Mouse (Mus musculus) layer of hippocampus, postnatal 14 days (tissue): Measurements from ENCODE around the gene Psg26. TPM values are rescaled to one million over a fixed set of nuclear protein-coding genes. Genes with fewer than 3 reads are reported as not detected.
"Not testable (repeated sequence)": the region's sequence is repeated elsewhere in the genome, so short reads cannot be mapped to it uniquely, and the experiment has no call there.

Experiments used
- DNase-seq, 2 experiments: peaks; one replicate each; pipeline ENCODE4 v3.0.0; 2021 to 2022; ENCODE audit warnings: low spot score in 2 of 2, mixed read lengths in 1 of 2
- long read RNA-seq, 2 experiments: library from polyadenylated mRNA; stranded (forward); transcript quantifications; one replicate each; pipeline ENCODE4 v2.0.0; 2021
- total RNA-seq, 2 experiments: library from RNA; stranded (reverse); gene quantifications; 2 replicates each; pipeline ENCODE4 v1.2.3; 2021

Gene Psg26
- total RNA-seq = not detected
- long read RNA-seq, experiment 1 = 0 reads
- long read RNA-seq, experiment 2 = 0 reads

- no peak for DNase-seq
These were observed at the start of gene Psg26 for GRCm38 (mm10) chr7:18484077-18484476. TSS of gene Psg26 (minus strand) at chr7:18484177.

DNA sequence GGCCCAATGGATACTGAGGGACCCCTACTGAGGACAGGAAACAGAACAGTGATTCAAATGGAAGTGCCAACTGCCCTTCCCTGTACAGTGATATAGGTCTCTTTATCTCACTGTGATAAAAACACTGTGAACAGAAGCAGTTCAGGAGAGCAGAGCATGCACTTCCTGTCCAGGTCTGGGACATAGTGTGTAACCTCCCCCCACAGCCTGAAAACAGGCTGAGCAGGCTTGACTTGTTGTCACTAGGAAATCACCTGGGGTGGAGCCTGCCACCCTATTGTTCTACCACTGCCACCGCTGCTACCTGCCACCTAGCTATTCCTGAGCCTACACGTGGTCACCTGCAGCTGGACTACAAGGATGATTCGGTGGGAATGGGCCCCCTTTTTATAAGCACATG is 49.4 kb upstream of the Psg26 start:
- no peak for DNase-seq

GRCm38 (mm10) chr7:18532169-18532568 is 48.2 kb upstream of the Psg26 start, which contains the start of gene Psg25:
TSS of gene Psg25 (minus strand) at chr7:18532269.
- no peak for DNase-seq

DNA sequence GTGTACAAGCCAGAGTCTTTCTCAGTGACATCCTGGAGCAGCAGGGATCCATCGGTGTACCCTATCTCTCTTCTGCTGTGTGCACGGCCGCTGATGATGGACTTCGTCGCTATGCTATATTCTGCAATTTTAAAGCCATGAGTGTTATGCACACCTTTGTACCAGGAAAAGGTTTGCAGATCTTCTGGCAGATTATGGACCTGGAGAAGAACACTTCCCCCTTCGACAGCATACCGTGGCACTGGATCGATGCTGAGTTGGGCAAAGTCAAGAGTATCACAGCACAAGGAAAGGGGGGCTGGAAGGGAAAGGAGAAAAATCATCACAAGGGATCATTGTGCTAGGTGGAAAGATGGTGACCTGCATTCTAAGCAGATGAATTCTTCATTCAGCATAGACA is 40.7 kb upstream of the Psg26 start:
- no peak for DNase-seq

- not testable (repeated sequence) for DNase-seq
These were observed 28.9 kb upstream of the Psg26 start for GRCm38 (mm10) chr7:18512848-18513247.

- not testable (repeated sequence) for DNase-seq
These were observed 28.4 kb upstream of the Psg26 start for GRCm38 (mm10) chr7:18512417-18512816.

DNA sequence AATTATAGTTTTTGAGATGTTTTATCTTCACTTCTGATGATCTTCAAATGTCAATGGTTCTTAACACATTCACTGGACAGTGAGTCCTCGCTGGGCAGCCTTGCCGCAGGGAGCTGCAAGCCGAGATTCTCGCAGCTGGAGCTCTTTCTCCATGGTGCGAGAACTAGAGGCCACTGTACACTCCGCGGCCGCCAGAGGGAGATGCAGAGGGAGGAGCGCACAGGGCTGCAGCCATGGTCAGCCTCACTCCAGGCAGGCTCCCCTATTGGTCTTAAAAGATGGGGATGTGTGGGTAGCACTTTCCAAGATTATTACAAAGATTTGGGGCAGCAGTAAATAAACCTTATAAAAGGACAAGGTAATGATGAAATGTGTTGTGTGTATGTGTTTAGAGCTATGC is 27.5 kb upstream of the Psg26 start:
- no peak for DNase-seq

- not testable (repeated sequence) for DNase-seq
These were observed 52.0 kb downstream of the Psg26 start, which contains the start of gene Psg28 for GRCm38 (mm10) chr7:18431941-18432340. TSS of gene Psg28 (minus strand) at chr7:18432041.

Other genes starting within 250 kb of the Psg26 start
- not detected for gene Mill1, start 238.8 kb downstream of the Psg26 start, total RNA-seq
- not detected for gene Psg18, start 129.2 kb downstream of the Psg26 start, total RNA-seq
- not detected for gene Psg28, start 52.1 kb downstream of the Psg26 start, total RNA-seq
- gene Psg25, start 48.1 kb upstream of the Psg26 start, total RNA-seq = not detected
- not detected for gene Psg27, start 83.1 kb upstream of the Psg26 start, total RNA-seq
- not detected for gene Psg23, start 132.3 kb upstream of the Psg26 start, total RNA-seq
- not detected for gene Psg21, start 172.5 kb upstream of the Psg26 start, total RNA-seq
- gene Psg20, start 202.0 kb upstream of the Psg26 start, total RNA-seq = not detected
- not detected for gene Psg22, start 233.9 kb upstream of the Psg26 start, total RNA-seq